Mouse (Mus musculus): ENCODE measurements at regions not wholly inside any gene's neighbourhood (a gene's known extent, or its start where the extent isn't known, plus 50 kb on each side); places are given as distances from the start of the nearest gene placed in this dataset.

GRCm38 (mm10) chr15:63527318-63527717 lies 317.7 kb downstream of the Gsdmc2 start:
- 98% methylated on average over 2 of the region's 2 CpGs for WGBS
- Histone ChIP-seq H3K27ac (ENCODE audit: control insufficient read depth, insufficient read depth, low read length) (no peak overlapping the region), H3K4me1 (replicated peaks; ENCODE audit: control insufficient read depth, insufficient read depth, low read length) (no peaks in the 10 kb centered on the region), H3K36me3 (ENCODE audit: control insufficient read depth, insufficient read depth, low read length) (no peaks in the 10 kb centered on the region), H3K4me3 (ENCODE audit: control insufficient read depth, insufficient read depth, low read length) (no peak overlapping the region), H3K27me3 (ENCODE audit: control insufficient read depth, insufficient read depth, low read length) (no peaks in the 10 kb centered on the region)
- TF ChIP-seq POLR2A (IDR thresholded peaks at IDR 0.05; ENCODE audit: control insufficient read depth, extremely low read depth, insufficient read depth, low read length, poor library complexity) (no peak), CTCF (IDR thresholded peaks at IDR 0.05; ENCODE audit: borderline replicate concordance, control insufficient read depth, extremely low read depth, insufficient read depth, low read length, poor library complexity) (no peak)
- no peak for DNase-seq

- DNase-seq, result no peak
- WGBS, result 95% methylated on average over 2 of the region's 2 CpGs
- H3K27me3 ChIP-seq (ENCODE audit: control insufficient read depth, insufficient read depth, low read length), result no peaks in the 10 kb centered on the region
These were observed 318.2 kb downstream of the Gsdmc2 start for GRCm38 (mm10) chr15:63526820-63527219.

GRCm38 (mm10) chr15:63517301-63517700 lies 327.7 kb downstream of the Gsdmc2 start:
- no peak for TF ChIP-seq CTCF (IDR thresholded peaks at IDR 0.05; ENCODE audit: borderline replicate concordance, control insufficient read depth, extremely low read depth, insufficient read depth, low read length, poor library complexity)
- no peak for TF ChIP-seq POLR2A (IDR thresholded peaks at IDR 0.05; ENCODE audit: control insufficient read depth, extremely low read depth, insufficient read depth, low read length, poor library complexity)
- no peak overlapping the region for H3K27ac ChIP-seq (ENCODE audit: control insufficient read depth, insufficient read depth, low read length)
- DNase-seq, result no peak
- H3K36me3 ChIP-seq (ENCODE audit: control insufficient read depth, insufficient read depth, low read length), result no peaks in the 10 kb centered on the region
- H3K4me1 ChIP-seq (replicated peaks; ENCODE audit: control insufficient read depth, insufficient read depth, low read length), result peaks cover 3% of the 10 kb centered on the region
- no peak overlapping the region for H3K4me3 ChIP-seq (ENCODE audit: control insufficient read depth, insufficient read depth, low read length)
- WGBS, result 91% methylated on average over 3 of the region's 3 CpGs
- no peaks in the 10 kb centered on the region for H3K27me3 ChIP-seq (ENCODE audit: control insufficient read depth, insufficient read depth, low read length)

More at GRCm38 (mm10) chr15:63526820-63527219, 318.2 kb downstream of the Gsdmc2 start:
- Histone ChIP-seq H3K4me1 (replicated peaks; ENCODE audit: control insufficient read depth, insufficient read depth, low read length) (no peaks in the 10 kb centered on the region), H3K36me3 (ENCODE audit: control insufficient read depth, insufficient read depth, low read length) (no peaks in the 10 kb centered on the region), H3K27ac (ENCODE audit: control insufficient read depth, insufficient read depth, low read length) (no peak overlapping the region), H3K4me3 (ENCODE audit: control insufficient read depth, insufficient read depth, low read length) (no peak overlapping the region)
- TF ChIP-seq POLR2A (IDR thresholded peaks at IDR 0.05; ENCODE audit: control insufficient read depth, extremely low read depth, insufficient read depth, low read length, poor library complexity) (no peak), CTCF (IDR thresholded peaks at IDR 0.05; ENCODE audit: borderline replicate concordance, control insufficient read depth, extremely low read depth, insufficient read depth, low read length, poor library complexity) (no peak)

GRCm38 (mm10) chr15:63500453-63500852 lies 344.5 kb downstream of the Gsdmc2 start:
- WGBS, result 57% methylated on average over 1 of the region's 1 CpGs
- Histone ChIP-seq H3K4me3 (ENCODE audit: control insufficient read depth, insufficient read depth, low read length) (no peak overlapping the region), H3K27me3 (ENCODE audit: control insufficient read depth, insufficient read depth, low read length) (no peaks in the 10 kb centered on the region), H3K27ac (ENCODE audit: control insufficient read depth, insufficient read depth, low read length) (no peak overlapping the region), H3K4me1 (replicated peaks; ENCODE audit: control insufficient read depth, insufficient read depth, low read length) (no peaks in the 10 kb centered on the region; the same call in 1 of the 2 replicates), H3K36me3 (ENCODE audit: control insufficient read depth, insufficient read depth, low read length) (no peaks in the 10 kb centered on the region)
- TF ChIP-seq CTCF (IDR thresholded peaks at IDR 0.05; ENCODE audit: borderline replicate concordance, control insufficient read depth, extremely low read depth, insufficient read depth, low read length, poor library complexity) (no peak), POLR2A (IDR thresholded peaks at IDR 0.05; ENCODE audit: control insufficient read depth, extremely low read depth, insufficient read depth, low read length, poor library complexity) (no peak)
- no peak for DNase-seq

GRCm38 (mm10) chr15:63498483-63498882 lies 346.5 kb downstream of the Gsdmc2 start:
- TF ChIP-seq CTCF (IDR thresholded peaks at IDR 0.05; ENCODE audit: borderline replicate concordance, control insufficient read depth, extremely low read depth, insufficient read depth, low read length, poor library complexity) (no peak), POLR2A (IDR thresholded peaks at IDR 0.05; ENCODE audit: control insufficient read depth, extremely low read depth, insufficient read depth, low read length, poor library complexity) (no peak)
- DNase-seq, result no peak

GRCm38 (mm10) chr15:63497207-63497606 lies 347.8 kb downstream of the Gsdmc2 start:
- 95% methylated on average over 3 of the region's 3 CpGs for WGBS
- no peaks in the 10 kb centered on the region for H3K36me3 ChIP-seq (ENCODE audit: control insufficient read depth, insufficient read depth, low read length)

More at GRCm38 (mm10) chr15:63498483-63498882, 346.5 kb downstream of the Gsdmc2 start:
- H3K36me3 ChIP-seq (ENCODE audit: control insufficient read depth, insufficient read depth, low read length), result no peaks in the 10 kb centered on the region
- WGBS, result 60% methylated on average over 3 of the region's 3 CpGs
- H3K27ac ChIP-seq (ENCODE audit: control insufficient read depth, insufficient read depth, low read length), result no peak overlapping the region
- no peaks in the 10 kb centered on the region for H3K27me3 ChIP-seq (ENCODE audit: control insufficient read depth, insufficient read depth, low read length)
- H3K4me3 ChIP-seq (ENCODE audit: control insufficient read depth, insufficient read depth, low read length), result no peak overlapping the region
- H3K4me1 ChIP-seq (replicated peaks; ENCODE audit: control insufficient read depth, insufficient read depth, low read length), result no peaks in the 10 kb centered on the region; the same call in 1 of the 2 replicates

GRCm38 (mm10) chr15:63484910-63485309 lies 360.1 kb downstream of the Gsdmc2 start:
- H3K4me3 ChIP-seq (ENCODE audit: control insufficient read depth, insufficient read depth, low read length), result no peak overlapping the region
- no peaks in the 10 kb centered on the region for H3K36me3 ChIP-seq (ENCODE audit: control insufficient read depth, insufficient read depth, low read length)
- 91% methylated on average over 5 of the region's 5 CpGs for WGBS
- TF ChIP-seq POLR2A (IDR thresholded peaks at IDR 0.05; ENCODE audit: control insufficient read depth, extremely low read depth, insufficient read depth, low read length, poor library complexity), result no peak
- TF ChIP-seq CTCF (IDR thresholded peaks at IDR 0.05; ENCODE audit: borderline replicate concordance, control insufficient read depth, extremely low read depth, insufficient read depth, low read length, poor library complexity), result no peak
- no peaks in the 10 kb centered on the region for H3K27me3 ChIP-seq (ENCODE audit: control insufficient read depth, insufficient read depth, low read length)
- H3K4me1 ChIP-seq (replicated peaks; ENCODE audit: control insufficient read depth, insufficient read depth, low read length), result no peaks in the 10 kb centered on the region
- no peak for DNase-seq
- no peak overlapping the region for H3K27ac ChIP-seq (ENCODE audit: control insufficient read depth, insufficient read depth, low read length)

More at GRCm38 (mm10) chr15:63497207-63497606, 347.8 kb downstream of the Gsdmc2 start:
- Histone ChIP-seq H3K27ac (ENCODE audit: control insufficient read depth, insufficient read depth, low read length) (no peak overlapping the region), H3K4me1 (replicated peaks; ENCODE audit: control insufficient read depth, insufficient read depth, low read length) (no peaks in the 10 kb centered on the region; the same call in 1 of the 2 replicates), H3K27me3 (ENCODE audit: control insufficient read depth, insufficient read depth, low read length) (no peaks in the 10 kb centered on the region), H3K4me3 (ENCODE audit: control insufficient read depth, insufficient read depth, low read length) (no peak overlapping the region)
- no peak for DNase-seq
- TF ChIP-seq CTCF (IDR thresholded peaks at IDR 0.05; ENCODE audit: borderline replicate concordance, control insufficient read depth, extremely low read depth, insufficient read depth, low read length, poor library complexity), result no peak
- no peak for TF ChIP-seq POLR2A (IDR thresholded peaks at IDR 0.05; ENCODE audit: control insufficient read depth, extremely low read depth, insufficient read depth, low read length, poor library complexity)
